Mouse (Mus musculus): ENCODE results near the gene Ap2a1. TPM values are rescaled to one million over a fixed set of nuclear protein-coding genes. Genes with fewer than 3 reads are reported as not detected.
A peak's percentile ranks its signal among the peaks of the same experiment; 100 is the strongest.

Gene Ap2a1
- total RNA-seq, 1 experiment from 2014 or later, result 21.0 TPM

- no peak for ATAC-seq (replicated peaks; ENCODE audit: insufficient number of reproducible peaks, low FRiP score, low TSS enrichment, poor library complexity, severe bottlenecking)
Measured at GRCm38 (mm10) chr7:44955628-44956027, 26.3 kb upstream of the Ap2a1 start.

- ATAC-seq (replicated peaks; ENCODE audit: insufficient number of reproducible peaks, low FRiP score, low TSS enrichment, poor library complexity, severe bottlenecking), result no peak
Measured at GRCm38 (mm10) chr7:44954091-44954885, 25.0 kb upstream of the Ap2a1 start.

- ATAC-seq (replicated peaks; ENCODE audit: insufficient number of reproducible peaks, low FRiP score, low TSS enrichment, poor library complexity, severe bottlenecking), result no peak
Measured at GRCm38 (mm10) chr7:44953561-44953960, 24.3 kb upstream of the Ap2a1 start.

GRCm38 (mm10) chr7:44952611-44953306 is 23.5 kb upstream of the Ap2a1 start:
- ATAC-seq (replicated peaks; ENCODE audit: insufficient number of reproducible peaks, low FRiP score, low TSS enrichment, poor library complexity, severe bottlenecking), result peak; percentile 84

GRCm38 (mm10) chr7:44951960-44952359 is 22.7 kb upstream of the Ap2a1 start:
- peak; percentile 54 for ATAC-seq (replicated peaks; ENCODE audit: insufficient number of reproducible peaks, low FRiP score, low TSS enrichment, poor library complexity, severe bottlenecking)

GRCm38 (mm10) chr7:44949922-44950321 is 20.6 kb upstream of the Ap2a1 start:
- ATAC-seq (replicated peaks; ENCODE audit: insufficient number of reproducible peaks, low FRiP score, low TSS enrichment, poor library complexity, severe bottlenecking), result no peak

GRCm38 (mm10) chr7:44942904-44943303 is 13.6 kb upstream of the Ap2a1 start, which contains the start of gene Tsks:
TSS of gene Tsks (plus strand) at chr7:44943204.
- no peak for ATAC-seq (replicated peaks; ENCODE audit: insufficient number of reproducible peaks, low FRiP score, low TSS enrichment, poor library complexity, severe bottlenecking)

GRCm38 (mm10) chr7:44938680-44939079 is 9.4 kb upstream of the Ap2a1 start:
- ATAC-seq (replicated peaks; ENCODE audit: insufficient number of reproducible peaks, low FRiP score, low TSS enrichment, poor library complexity, severe bottlenecking), result no peak

GRCm38 (mm10) chr7:44928570-44928969 is 726 bp downstream of the Ap2a1 start:
- no peak for ATAC-seq (replicated peaks; ENCODE audit: insufficient number of reproducible peaks, low FRiP score, low TSS enrichment, poor library complexity, severe bottlenecking)

GRCm38 (mm10) chr7:44925468-44925867 is 3.8 kb downstream of the Ap2a1 start:
- ATAC-seq (replicated peaks; ENCODE audit: insufficient number of reproducible peaks, low FRiP score, low TSS enrichment, poor library complexity, severe bottlenecking), result no peak

- no peak for ATAC-seq (replicated peaks; ENCODE audit: insufficient number of reproducible peaks, low FRiP score, low TSS enrichment, poor library complexity, severe bottlenecking)
Measured at GRCm38 (mm10) chr7:44922530-44922929, 6.8 kb downstream of the Ap2a1 start.

- ATAC-seq (replicated peaks; ENCODE audit: insufficient number of reproducible peaks, low FRiP score, low TSS enrichment, poor library complexity, severe bottlenecking), result no peak
Measured at GRCm38 (mm10) chr7:44919127-44919526, 10.2 kb downstream of the Ap2a1 start.

- ATAC-seq (replicated peaks; ENCODE audit: insufficient number of reproducible peaks, low FRiP score, low TSS enrichment, poor library complexity, severe bottlenecking), result no peak
Measured at GRCm38 (mm10) chr7:44918219-44918618, 11.1 kb downstream of the Ap2a1 start.

- no peak for ATAC-seq (replicated peaks; ENCODE audit: insufficient number of reproducible peaks, low FRiP score, low TSS enrichment, poor library complexity, severe bottlenecking)
Measured at GRCm38 (mm10) chr7:44916881-44917280, 12.4 kb downstream of the Ap2a1 start.

GRCm38 (mm10) chr7:44916191-44916590 is 13.1 kb downstream of the Ap2a1 start:
- ATAC-seq (replicated peaks; ENCODE audit: insufficient number of reproducible peaks, low FRiP score, low TSS enrichment, poor library complexity, severe bottlenecking), result no peak

- no peak for ATAC-seq (replicated peaks; ENCODE audit: insufficient number of reproducible peaks, low FRiP score, low TSS enrichment, poor library complexity, severe bottlenecking)
Measured at GRCm38 (mm10) chr7:44915314-44915713, 14.0 kb downstream of the Ap2a1 start.

GRCm38 (mm10) chr7:44914396-44914795 is 14.9 kb downstream of the Ap2a1 start:
- ATAC-seq (replicated peaks; ENCODE audit: insufficient number of reproducible peaks, low FRiP score, low TSS enrichment, poor library complexity, severe bottlenecking), result no peak

GRCm38 (mm10) chr7:44908706-44909476 is 20.4 kb downstream of the Ap2a1 start:
- ATAC-seq (replicated peaks; ENCODE audit: insufficient number of reproducible peaks, low FRiP score, low TSS enrichment, poor library complexity, severe bottlenecking), result no peak

- ATAC-seq (replicated peaks; ENCODE audit: insufficient number of reproducible peaks, low FRiP score, low TSS enrichment, poor library complexity, severe bottlenecking), result no peak
Measured at GRCm38 (mm10) chr7:44905430-44905829, 23.9 kb downstream of the Ap2a1 start.

Data from monocyte, adult 5-6 weeks (primary cell).